Mouse (Mus musculus) midbrain, embryonic 16.5 days (tissue): ENCODE data around the gene Snx27. TPM values are rescaled to one million over a fixed set of nuclear protein-coding genes. Genes with fewer than 3 reads are reported as not detected.
A peak's percentile ranks its signal among the peaks of the same experiment; 100 is the strongest.

Experiments
- ATAC-seq: fragments of 200-750 bp; cut with Nextera tagmentation; 2 replicates; pipeline ENCODE4 v1.8.0; 2017; ENCODE audit warnings: moderate TSS enrichment
- H3K27ac ChIP-seq: fragments of 300-500 bp; sonication (generic); 2 replicates; pipeline ENCODE4 v1.5.1; 2014; ENCODE audit warnings: mild to moderate bottlenecking, low read length, mixed read lengths
- H3K27me3 ChIP-seq: fragments of 300-500 bp; sonication (generic); 2 replicates; pipeline ENCODE4 v1.6.1; 2014; ENCODE audit warnings: low read depth, low read length, mixed read lengths; ENCODE audit not compliant: control insufficient read depth, insufficient read depth
- H3K36me3 ChIP-seq: fragments of 300-500 bp; sonication (generic); 2 replicates; pipeline ENCODE4 v1.6.1; 2014; ENCODE audit warnings: mild to moderate bottlenecking, low read length, moderate library complexity, mixed read lengths; ENCODE audit not compliant: control insufficient read depth, insufficient read depth
- H3K4me1 ChIP-seq: fragments of 300-500 bp; sonication (generic); 2 replicates; pipeline ENCODE4 v1.6.1; 2014; ENCODE audit warnings: mild to moderate bottlenecking, low read length, mixed read lengths; ENCODE audit not compliant: control insufficient read depth, insufficient read depth
- H3K4me2 ChIP-seq: fragments of 300-500 bp; sonication (generic); 2 replicates; pipeline ENCODE4 v1.6.1; 2014; ENCODE audit warnings: mild to moderate bottlenecking, low read length, mixed read lengths
- H3K4me3 ChIP-seq: fragments of 300-500 bp; sonication (generic); 2 replicates; pipeline ENCODE4 v1.5.1; 2014; ENCODE audit warnings: low read depth, mild to moderate bottlenecking, low read length, moderate library complexity, mixed read lengths
- H3K9ac ChIP-seq: fragments of 300-500 bp; sonication (generic); 2 replicates; pipeline ENCODE4 v1.6.1; 2014; ENCODE audit warnings: low read depth, low read length, mixed read lengths
- H3K9me3 ChIP-seq: fragments of 300-500 bp; sonication (generic); replicated peaks from 2 replicates; pipeline ENCODE4 v1.6.1; 2014; ENCODE audit warnings: mild to moderate bottlenecking, low read length, mixed read lengths; ENCODE audit not compliant: control insufficient read depth, poor library complexity, severe bottlenecking
- WGBS: fragments of 180-500 bp; shearing (Covaris S2); extraction: QIAGEN DNeasy Blood & Tissue Kit; methylation state at CpG from one replicate; pipeline ENCODE4 v1.1.7; 2014; 5-methylcytosine and 5-hydroxymethylcytosine counted together
- polyA plus RNA-seq: library from polyadenylated mRNA; unstranded; fragments of >200 nt; fragmentation: Nextera tagmentation; extraction: Ambion mirVana; gene quantifications from 2 replicates; pipeline ENCODE4 v1.2.1, GENCODE M21; 2015

Snx27 gene
- polyA plus RNA-seq, 1 experiment from 2014 or later = 91.3 TPM

DNA sequence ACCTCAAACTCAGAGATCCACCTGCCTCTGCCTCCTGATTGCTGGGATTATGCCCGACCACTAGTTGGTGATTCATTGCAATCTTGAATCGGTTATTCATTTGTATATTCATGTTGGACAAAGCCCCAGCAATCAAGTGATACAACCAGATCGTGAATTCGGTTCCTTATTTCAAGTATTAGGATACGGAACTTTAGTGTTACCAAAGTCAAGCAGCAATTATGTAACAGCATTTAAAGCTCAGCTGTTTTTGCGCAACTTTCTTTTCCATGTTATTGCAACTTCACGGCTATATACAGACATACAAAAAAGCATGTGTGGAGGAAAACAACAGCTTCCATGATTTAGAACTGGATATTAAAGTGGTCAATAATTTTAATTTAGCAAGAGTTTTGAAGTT lies 428 bp upstream of the Snx27 start:
- no peak overlapping the region for H3K9ac ChIP-seq
- peak overlapping the region; percentile 27; the same call in 1 of the 2 replicates for H3K4me2 ChIP-seq
- WGBS = 72% methylated on average over 7 of the region's 7 CpGs
- H3K36me3 ChIP-seq = no peaks in the 10 kb centered on the region
- H3K4me1 ChIP-seq = peaks cover 21% of the 10 kb centered on the region
- no peak for ATAC-seq
- no peaks in the 10 kb centered on the region for H3K9me3 ChIP-seq
- H3K27ac ChIP-seq = peak overlapping the region; percentile 93
- H3K4me3 ChIP-seq = peak overlapping the region; percentile 80
- no peaks in the 10 kb centered on the region for H3K27me3 ChIP-seq

DNA sequence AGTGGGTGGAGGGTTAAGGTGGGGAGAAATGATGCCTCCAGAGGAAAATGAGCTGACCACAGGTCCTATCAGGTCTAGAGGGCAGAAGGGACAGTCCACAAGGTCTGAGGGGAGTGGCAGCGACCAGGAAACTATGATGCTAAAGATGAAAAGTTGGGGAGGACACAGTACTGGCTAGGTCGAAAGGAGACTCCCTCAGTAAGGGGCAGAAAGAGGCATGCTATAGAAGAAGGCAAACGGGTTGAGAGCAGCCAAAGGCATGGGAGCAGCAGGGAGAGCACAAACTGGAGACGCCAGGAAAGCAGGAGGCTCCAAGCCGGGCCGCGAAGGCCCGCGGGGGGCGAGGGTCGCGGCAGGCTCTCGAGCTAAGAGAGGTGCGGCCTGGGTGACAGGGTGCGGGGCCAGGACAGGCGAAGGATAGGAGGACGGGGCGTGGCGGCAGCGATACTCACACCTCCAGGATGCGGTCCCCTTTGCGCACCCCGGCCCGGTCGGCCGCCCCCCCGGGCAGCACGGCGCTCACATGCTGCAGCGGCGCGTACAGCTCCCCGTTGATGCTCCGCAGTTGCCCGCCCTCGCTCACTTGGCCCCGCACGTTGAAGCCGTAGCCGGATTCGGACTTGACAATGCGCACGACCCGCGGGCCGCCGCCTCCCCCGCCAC lies 592 bp downstream of the Snx27 start:
- peak; percentile 87 for ATAC-seq
- 0% methylated on average over 48 of the region's 48 CpGs for WGBS
- Histone ChIP-seq H3K9ac (peak overlapping the region; percentile 87), H3K27ac (peak overlapping the region; percentile 93), H3K4me1 (peaks cover 21% of the 10 kb centered on the region), H3K36me3 (no peaks in the 10 kb centered on the region), H3K27me3 (no peaks in the 10 kb centered on the region), H3K9me3 (no peaks in the 10 kb centered on the region), H3K4me2 (peak overlapping the region; percentile 74), H3K4me3 (peak overlapping the region; percentile 80)

DNA sequence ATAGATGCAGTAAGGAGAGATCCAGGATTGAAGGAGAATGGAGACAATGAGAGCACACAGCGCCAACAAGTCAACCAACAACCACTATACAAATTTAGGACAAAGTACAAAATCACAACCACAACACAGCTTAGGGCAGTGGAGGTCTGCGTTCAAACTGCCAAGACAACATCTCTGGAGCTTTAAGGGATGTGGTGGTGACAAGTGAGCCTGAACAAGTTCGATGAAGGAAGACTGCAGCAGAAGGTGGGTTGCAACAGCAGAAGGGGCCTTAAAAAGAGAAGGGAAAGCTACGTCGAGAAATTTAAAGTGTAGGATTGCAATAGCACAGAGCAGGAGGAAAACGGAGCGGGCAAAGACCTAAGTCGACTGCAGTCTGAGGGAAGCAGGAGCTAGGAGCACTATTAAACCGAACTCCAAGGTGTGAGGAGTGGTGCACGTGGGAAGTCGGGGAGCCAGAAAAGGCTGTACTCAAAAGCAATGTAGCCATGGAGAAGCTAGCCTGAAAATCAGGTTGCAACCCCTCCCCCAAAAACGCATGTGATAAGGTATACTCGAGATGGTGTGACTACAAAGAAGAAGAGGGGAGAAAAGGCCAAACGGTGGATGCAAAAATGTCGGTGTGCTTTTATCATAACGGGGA lies 1.3 kb downstream of the Snx27 start:
- Histone ChIP-seq H3K4me1 (peaks cover 21% of the 10 kb centered on the region), H3K4me3 (peak overlapping the region; percentile 80), H3K9me3 (no peaks in the 10 kb centered on the region), H3K36me3 (no peaks in the 10 kb centered on the region), H3K9ac (peak overlapping the region; percentile 87), H3K4me2 (peak overlapping the region; percentile 74), H3K27me3 (no peaks in the 10 kb centered on the region), H3K27ac (peak overlapping the region; percentile 93; the same call in 1 of the 2 replicates)
- WGBS = 2% methylated on average over 16 of the region's 16 CpGs
- no peak for ATAC-seq

DNA sequence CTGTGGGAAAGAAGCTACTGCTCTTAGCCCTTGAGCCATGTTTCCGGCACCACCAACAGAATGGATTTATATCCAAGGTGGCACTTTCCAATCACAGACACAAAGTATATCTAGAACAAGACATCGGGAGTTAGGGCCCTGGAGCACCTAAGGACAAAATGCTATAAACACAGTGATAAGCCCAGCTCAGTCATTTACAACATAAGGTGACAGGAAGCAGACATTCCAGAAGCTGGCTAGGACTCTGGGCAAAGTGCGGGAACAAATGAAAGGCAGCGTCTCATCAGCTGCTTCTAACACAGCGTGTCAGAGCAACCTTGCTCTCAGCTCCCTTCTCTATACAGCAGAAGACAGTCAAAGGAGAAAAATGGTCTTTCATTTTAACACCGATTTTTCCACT lies 8.0 kb downstream of the Snx27 start:
- Histone ChIP-seq H3K27me3 (no peaks in the 10 kb centered on the region), H3K9me3 (no peaks in the 10 kb centered on the region), H3K4me3 (no peak overlapping the region), H3K36me3 (no peaks in the 10 kb centered on the region), H3K9ac (no peak overlapping the region), H3K4me1 (peaks cover 11% of the 10 kb centered on the region), H3K4me2 (no peak overlapping the region), H3K27ac (no peak overlapping the region)
- 87% methylated on average over 6 of the region's 6 CpGs for WGBS
- ATAC-seq = no peak

DNA sequence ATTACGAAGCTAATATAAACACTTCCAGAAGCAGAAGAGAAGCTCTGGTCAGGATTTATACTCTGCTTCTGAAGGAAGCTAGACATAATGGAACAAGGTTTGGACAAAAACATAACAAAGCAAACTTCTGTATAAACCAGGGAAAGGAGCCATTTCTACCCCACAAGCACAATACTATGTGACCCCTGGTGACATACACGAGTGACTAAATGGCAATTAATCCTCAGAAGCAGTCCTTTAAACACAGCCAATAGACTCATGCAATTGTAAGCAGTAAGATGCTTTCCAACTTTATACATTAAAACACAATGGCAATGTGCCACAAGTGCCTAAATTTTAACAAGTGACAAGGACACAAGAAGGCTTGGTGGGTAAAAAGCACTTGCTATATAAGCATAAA lies 15.3 kb downstream of the Snx27 start:
- Histone ChIP-seq H3K36me3 (no peaks in the 10 kb centered on the region), H3K9me3 (no peaks in the 10 kb centered on the region), H3K4me2 (no peak overlapping the region), H3K27me3 (no peaks in the 10 kb centered on the region), H3K9ac (no peak overlapping the region), H3K4me1 (no peaks in the 10 kb centered on the region), H3K27ac (no peak overlapping the region), H3K4me3 (no peak overlapping the region)
- 61% methylated on average over 2 of the region's 2 CpGs for WGBS
- ATAC-seq = no peak

DNA sequence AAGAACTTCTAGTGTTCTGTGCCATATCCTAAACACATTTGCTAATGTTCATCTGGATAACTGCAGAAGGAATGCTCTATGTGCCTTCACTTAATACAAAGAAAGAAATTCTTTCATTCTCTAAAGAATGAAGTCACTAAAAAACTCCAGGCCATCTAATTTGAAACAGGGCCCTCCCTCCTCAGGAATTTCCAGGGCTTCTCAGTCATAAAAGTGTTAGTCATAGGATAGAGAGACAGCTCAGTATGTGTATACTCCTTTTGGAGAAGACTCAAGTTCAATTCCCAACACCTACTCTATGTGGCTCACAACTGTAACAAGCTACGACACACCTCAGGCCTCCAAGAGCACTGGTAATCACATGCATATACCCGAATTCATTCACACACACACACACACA lies 17.0 kb downstream of the Snx27 start:
- ATAC-seq = no peak
- Histone ChIP-seq H3K4me2 (no peak overlapping the region), H3K27ac (no peak overlapping the region), H3K36me3 (no peaks in the 10 kb centered on the region), H3K9ac (no peak overlapping the region), H3K4me3 (no peak overlapping the region), H3K4me1 (no peaks in the 10 kb centered on the region), H3K27me3 (no peaks in the 10 kb centered on the region), H3K9me3 (no peaks in the 10 kb centered on the region)
- WGBS = 82% methylated on average over 2 of the region's 2 CpGs

DNA sequence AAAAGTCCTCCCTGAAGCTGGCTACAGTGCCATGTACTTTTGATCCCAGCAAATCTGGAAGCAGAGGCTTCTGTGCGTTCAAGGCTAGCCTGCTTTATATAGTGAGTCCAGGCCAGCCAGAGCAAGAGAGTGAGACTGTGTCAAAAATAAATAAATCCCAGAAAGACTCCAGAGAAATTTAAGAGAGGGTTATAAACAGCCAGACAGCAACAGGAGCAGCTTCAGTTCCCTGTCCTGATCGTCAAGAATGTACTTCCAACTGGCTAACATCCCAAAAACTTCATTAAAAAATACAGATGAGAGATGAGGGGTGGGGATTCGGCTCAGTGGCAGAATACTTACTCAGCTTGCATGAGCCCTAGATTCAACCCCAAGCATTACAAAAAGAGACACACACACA lies 17.4 kb downstream of the Snx27 start:
- 71% methylated on average over 3 of the region's 3 CpGs for WGBS
- no peak overlapping the region for H3K9ac ChIP-seq
- no peak overlapping the region for H3K4me2 ChIP-seq
- H3K4me3 ChIP-seq = no peak overlapping the region
- H3K27me3 ChIP-seq = no peaks in the 10 kb centered on the region
- H3K4me1 ChIP-seq = no peaks in the 10 kb centered on the region
- no peaks in the 10 kb centered on the region for H3K9me3 ChIP-seq
- no peak for ATAC-seq
- H3K27ac ChIP-seq = no peak overlapping the region
- H3K36me3 ChIP-seq = no peaks in the 10 kb centered on the region

DNA sequence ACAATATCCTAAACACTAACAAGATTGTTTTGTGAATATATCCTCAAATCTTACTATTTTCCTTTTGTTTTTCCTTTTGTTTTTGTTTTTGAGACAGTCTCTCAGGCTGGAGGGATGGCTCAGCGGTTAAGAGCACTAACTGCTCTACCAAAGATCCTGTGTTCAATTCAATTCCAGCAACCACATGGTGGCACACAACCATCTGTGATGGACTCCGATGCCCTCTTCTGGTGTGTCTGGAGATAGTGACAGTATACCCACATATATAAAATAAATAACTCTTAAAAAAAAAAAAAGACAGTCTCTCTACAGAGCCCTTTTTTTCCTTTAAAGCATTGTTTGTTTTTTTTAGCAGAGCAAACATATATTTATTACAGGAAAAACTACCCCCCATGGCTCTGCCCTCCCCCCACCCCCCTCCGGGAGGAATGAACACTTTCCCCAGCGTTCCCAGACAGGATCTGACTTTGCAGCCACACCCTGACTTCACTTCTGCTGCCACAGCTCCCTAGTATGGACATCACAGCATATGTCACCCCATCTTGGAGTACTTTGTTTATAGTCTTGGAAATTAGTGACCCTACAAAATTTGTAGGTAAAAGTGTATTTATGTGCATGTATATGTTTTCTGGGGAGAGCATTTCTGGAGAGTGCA lies 18.0 kb downstream of the Snx27 start:
- H3K4me1 ChIP-seq = no peaks in the 10 kb centered on the region
- H3K9ac ChIP-seq = no peak overlapping the region
- H3K4me2 ChIP-seq = no peak overlapping the region
- H3K36me3 ChIP-seq = peaks cover 6% of the 10 kb centered on the region; the same call in 1 of the 2 replicates
- 95% methylated on average over 4 of the region's 4 CpGs for WGBS
- H3K27ac ChIP-seq = no peak overlapping the region
- H3K27me3 ChIP-seq = no peaks in the 10 kb centered on the region
- H3K4me3 ChIP-seq = no peak overlapping the region
- ATAC-seq = no peak
- no peaks in the 10 kb centered on the region for H3K9me3 ChIP-seq

DNA sequence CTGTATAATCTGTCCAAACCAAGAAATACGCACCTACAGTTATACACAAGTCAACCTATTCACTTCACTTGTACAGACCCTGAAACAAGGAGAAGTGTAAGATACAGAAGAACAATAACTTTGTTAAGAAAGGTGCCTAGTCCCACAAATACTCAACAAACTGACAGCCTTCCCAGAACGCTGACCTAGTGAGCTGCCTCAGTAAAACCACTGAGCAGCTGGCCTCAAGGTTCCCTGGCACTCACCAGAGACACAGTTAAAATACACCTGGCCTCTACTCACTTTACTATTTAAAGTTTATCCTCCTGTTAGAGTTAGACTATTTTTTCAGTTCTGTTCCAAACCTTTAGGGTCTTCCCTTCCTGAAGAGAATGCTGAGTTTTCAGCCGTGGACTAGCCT lies 19.4 kb downstream of the Snx27 start:
- H3K27me3 ChIP-seq = no peaks in the 10 kb centered on the region
- no peaks in the 10 kb centered on the region for H3K9me3 ChIP-seq
- WGBS = 93% methylated on average over 3 of the region's 3 CpGs
- ATAC-seq = no peak
- peaks cover 12% of the 10 kb centered on the region; the same call in 1 of the 2 replicates for H3K36me3 ChIP-seq
- H3K27ac ChIP-seq = no peak overlapping the region
- H3K4me1 ChIP-seq = no peaks in the 10 kb centered on the region
- H3K4me2 ChIP-seq = no peak overlapping the region
- no peak overlapping the region for H3K9ac ChIP-seq
- H3K4me3 ChIP-seq = no peak overlapping the region
